Mouse (Mus musculus) right cerebral cortex, postnatal 36 days (tissue): ENCODE measurements at regions not wholly inside any gene's neighbourhood (a gene's known extent, or its start where the extent isn't known, plus 50 kb on each side); places are given as distances from the start of the nearest gene placed in this dataset.
"Not testable (repeated sequence)": the region's sequence is repeated elsewhere in the genome, so short reads cannot be mapped to it uniquely, and the experiment has no call there.

Experiments
- DNase-seq, 2 experiments: peaks; one replicate each; pipeline ENCODE4 v3.0.0; 2022; ENCODE audit warnings: low spot score in 2 of 2, mixed read lengths in 1 of 2

DNA sequence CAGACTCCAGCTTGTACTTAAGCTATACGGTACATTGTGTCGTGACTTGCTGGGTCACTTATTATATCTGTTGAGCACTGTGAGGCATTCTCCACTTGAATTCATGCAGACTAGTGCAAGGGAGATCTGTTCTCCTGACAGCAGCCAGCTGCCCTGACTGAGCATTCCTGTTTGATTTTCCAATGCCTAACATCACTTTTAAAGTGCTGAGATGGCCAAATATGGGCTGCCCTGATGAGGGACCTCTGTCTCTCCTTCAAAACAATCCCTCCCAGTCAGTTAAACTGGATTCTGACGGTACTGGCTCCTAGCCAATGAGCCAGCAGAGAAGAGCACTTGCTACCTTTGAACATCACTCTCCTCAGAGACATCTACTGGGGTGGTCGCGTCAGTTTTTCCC lies 57.6 kb upstream of the Lekr1 start:
- DNase-seq = no peak

DNA sequence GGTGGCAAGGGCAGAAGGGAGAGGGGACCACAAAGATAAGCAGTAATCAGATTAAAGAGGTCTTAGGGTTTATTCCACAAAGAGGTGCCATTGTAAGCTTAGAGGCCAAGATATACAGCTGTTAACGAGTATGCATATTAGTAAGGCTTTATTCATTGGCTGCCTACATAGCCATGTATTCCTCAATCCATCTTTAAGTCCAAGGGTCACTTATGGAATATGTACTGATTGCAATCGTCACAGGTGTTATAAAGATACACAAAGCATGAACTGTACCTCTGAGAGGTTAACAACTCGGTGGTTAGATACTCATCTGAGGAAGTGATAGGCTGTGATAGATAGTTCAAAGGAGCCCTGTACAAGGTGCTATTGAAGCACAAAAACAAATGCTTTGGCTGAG lies 54.3 kb upstream of the Lekr1 start:
- no peak for DNase-seq

DNA sequence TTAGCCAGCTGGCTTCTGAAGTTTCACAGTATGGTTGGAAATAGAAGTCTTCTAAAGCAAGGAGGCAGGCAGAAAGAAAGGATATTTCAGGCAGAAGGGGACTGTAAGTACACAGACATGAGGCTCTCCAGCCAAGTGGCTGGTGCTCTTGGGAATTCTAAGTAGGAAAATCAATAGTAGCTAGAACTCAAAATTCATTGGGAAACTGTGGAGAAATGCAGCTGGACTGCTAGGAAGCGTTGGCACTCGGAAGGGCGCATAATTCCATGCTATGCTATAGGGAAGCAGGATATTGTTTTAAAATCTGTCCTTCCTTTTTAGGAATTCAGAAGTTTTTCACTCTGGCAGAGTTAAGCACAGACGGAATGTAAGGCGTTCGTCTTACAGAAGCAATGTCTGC lies 53.6 kb upstream of the Lekr1 start:
- DNase-seq = peak in 1 of 2 experiments; percentile 27

DNA sequence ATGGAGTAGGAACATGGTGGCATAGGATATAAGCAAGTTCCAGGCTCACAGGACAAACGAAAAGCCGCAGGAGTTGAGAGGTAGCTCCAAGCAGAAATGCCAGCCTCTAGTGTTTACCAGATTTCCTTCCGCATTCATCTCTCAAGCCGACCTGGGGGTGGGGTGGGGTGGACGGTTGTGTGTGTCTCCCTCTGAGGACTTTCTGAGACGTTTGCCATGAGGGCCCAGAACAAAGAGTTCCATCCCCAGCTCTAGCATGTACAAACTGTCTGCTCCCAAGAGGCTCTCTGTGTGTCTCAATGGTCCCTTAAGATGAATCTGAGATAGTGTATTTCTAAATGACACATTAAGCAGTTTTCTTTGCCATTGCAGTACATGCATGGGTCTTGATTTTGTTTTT lies 53.1 kb upstream of the Lekr1 start:
- no peak for DNase-seq

DNA sequence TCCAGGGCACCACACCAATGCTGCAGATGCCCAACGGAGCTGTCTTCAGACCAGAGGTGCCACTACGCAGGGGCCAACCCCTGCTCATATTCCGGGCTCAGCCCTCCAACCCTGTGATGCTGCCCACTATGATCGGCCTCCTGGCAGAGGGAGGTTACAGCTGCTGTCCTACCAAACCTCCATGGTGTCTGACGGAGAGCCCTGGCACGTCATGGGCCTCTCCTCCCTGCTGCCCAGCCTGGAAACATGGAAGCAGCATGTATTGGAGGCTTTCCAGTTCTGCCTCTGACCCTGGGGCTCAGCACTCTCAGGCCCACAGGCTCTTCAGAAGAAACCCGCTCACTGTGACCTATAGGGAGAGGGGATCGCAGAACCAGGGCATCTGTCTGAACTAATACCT lies 51.1 kb upstream of the Lekr1 start:
- not testable (repeated sequence) for DNase-seq
